Mouse (Mus musculus) T-cell, adult 2 months (primary cell): Measurements from ENCODE around the gene Cacna1c.
A peak's percentile ranks its signal among the peaks of the same experiment; 100 is the strongest.

Source experiments
- DNase-seq: peaks from one replicate; pipeline ENCODE4 v3.0.0; 2022; ENCODE audit warnings: low spot score

The Cacna1c gene

DNA sequence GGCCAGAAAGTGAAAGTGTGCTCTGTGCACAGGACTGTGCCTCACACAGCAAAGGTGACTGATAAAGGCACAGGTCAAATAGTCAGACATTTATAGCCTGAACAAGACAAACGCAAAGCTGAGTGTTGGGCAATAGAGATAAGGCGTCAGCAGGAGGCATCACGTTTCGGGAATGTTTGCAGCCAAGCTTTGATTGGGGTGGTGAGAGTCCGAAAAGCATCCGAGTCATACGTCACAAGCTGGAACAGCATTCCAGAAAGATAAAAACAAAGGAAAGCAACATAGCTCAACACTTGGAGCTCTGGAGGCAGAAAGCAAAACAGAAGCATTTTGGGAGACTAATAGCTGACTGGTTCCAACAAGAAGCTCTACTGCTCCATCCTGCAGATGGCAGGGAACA is 56.7 kb downstream of the Cacna1c start:
- DNase-seq: no peak

DNA sequence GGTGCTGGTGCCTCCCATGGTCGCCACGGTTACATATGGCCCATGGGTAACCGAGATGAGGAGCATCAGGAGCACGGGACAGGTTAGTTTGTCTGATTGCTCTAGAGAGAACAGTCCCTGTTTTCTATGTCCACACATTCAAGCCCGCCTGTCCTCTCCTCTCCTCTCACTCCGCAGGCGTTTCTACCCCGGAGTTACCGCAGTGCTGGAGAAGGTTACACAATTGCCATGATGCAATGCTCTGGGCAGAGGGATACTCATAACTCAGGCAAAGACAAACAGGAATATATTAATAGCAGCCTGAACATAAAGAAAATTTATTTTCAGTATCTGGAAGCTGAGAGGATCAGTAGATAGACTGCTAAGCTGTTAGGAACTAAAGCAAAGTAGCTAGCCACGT is 58.5 kb downstream of the Cacna1c start:
- DNase-seq: no peak

DNA sequence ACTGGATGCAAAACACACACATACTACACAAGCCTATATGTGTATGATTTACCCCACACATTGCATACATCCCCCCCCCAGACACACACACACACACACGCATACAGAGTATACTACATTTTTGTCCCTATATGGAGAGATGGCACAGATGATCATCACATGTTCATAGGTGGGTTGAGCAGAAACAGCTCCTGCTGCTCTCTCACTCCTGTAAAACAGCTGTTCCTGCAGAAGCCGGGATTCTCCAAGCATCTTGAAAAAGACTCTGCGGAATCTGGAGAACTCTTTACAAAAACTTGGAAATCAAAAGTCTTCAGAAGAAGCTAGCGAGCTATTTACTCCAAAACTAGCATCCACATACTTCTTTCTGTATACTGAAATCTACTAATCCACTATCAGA is 63.4 kb downstream of the Cacna1c start:
- no peak for DNase-seq

DNA sequence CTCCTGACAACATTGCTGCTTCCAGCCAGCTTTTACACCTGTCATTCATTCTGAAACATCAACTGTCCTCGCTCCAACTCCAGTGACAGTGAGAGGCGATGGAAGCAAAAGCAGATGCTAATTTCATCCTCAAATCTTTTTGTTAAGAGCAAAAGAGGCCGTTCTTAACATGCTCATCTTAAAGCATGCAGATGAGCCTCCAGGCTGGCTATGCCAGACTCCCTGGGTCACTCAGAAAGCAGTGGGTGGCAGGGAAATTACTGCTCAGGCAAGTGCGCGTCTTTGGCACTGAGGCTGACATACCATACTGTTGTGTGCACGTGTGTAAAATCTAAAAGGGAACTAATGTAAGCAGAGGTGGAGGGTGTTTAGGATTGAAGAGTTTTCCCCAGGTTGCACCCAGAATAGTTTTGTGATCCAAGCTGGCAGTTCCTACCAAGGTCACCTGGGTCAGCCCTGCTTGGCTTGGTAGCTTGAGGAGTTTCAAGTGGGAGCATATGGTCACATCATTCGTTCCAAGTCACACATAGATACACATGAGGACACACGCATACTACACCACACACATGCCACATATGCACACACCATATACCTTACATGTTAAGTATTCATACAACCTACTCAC is 64.0 kb downstream of the Cacna1c start:
- DNase-seq: no peak

DNA sequence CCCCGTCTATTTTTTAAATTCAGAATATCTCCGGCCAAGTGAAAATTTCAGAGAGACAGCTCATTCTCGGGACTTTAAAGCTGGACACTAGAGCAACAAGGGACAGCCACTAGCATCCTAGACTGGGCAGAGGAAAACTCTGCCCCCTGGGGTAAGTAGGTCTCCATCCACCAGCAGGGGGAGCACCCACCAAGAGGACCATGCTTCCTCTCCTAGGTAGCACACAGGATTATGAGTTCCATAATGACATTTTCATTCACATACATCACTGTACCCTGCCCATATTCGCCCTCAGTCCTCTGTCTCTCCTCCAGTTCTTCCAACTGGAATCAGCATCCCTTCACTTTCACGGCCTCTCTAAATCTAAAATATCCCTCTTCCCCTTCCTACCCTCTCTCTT is 66.6 kb downstream of the Cacna1c start:
- DNase-seq: peak; percentile 31

DNA sequence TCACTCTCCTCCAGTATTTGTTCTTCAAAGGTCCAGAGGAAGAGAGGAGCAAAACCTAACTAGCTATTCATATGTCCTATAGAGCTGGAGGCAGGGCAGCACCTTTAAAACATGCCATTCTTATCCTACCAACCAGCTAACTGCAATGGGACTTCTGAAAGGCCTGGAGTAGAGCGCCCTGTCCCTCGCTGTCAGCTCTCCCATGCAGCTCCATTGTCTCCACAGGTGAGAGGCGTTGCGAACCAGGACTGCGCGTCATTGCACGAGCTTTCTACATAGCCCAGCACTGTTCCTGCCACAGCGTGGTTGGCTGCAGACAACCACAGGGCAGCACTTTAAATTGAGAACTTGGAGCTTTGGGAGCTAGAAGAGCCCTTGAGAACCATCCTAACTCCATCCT is 67.7 kb downstream of the Cacna1c start:
- DNase-seq: no peak

DNA sequence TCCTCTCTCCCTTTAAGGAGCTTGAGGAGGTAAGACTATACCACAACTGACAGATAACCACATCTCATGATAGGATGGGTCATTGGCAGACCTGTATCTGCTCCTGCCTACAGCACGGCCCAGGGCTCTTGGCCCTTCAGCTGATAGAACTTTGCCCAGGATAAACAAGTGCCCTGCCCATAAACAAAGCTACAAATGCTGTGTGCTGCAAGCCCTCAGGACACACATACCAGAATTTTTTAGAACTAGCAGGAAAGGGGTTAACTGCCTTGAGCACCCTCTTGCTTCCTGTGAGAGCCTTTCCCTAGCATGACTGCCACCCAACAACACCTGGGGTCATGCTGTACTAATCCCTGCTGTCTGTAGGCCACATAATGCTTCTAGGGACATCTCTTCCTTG is 68.1 kb downstream of the Cacna1c start:
- DNase-seq: no peak

DNA sequence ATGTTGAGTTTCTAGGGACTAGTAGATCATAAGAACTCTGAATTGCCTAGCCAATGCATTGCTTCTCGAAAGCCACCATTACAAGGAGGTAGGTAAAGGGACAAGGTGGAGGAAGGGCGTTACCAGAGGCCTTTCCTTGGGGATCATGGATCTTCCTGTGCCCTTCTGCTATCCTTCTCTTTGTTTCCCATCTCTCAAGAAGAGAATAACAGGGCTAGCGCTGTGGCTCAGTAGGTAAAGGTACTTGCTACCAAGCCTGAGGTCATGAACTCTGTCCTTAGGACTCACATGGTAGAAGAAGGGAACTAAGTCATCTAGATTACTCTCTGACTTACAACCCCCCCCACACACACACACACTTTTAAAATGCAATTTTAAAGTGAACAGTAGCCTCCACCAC is 69.2 kb downstream of the Cacna1c start:
- no peak for DNase-seq

DNA sequence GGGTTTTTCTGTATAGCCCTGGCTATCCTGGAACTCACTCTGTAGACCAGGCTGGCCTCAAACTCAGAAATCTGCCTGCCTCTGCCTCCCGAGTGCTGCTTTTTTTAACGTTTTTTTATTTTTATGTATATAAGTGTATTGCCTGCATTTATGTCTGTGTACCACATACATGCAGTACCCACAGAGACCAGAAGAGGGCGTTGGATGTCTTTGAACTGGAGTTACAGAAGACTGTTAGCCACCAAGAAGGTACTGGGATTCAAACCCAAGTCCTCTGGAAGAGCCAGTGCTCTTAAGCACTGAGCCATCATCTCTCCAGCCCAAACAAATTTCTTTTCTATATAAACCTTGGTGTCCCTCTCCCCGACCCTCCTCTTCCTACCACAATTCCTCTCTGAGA is 77.8 kb downstream of the Cacna1c start:
- DNase-seq: no peak

DNA sequence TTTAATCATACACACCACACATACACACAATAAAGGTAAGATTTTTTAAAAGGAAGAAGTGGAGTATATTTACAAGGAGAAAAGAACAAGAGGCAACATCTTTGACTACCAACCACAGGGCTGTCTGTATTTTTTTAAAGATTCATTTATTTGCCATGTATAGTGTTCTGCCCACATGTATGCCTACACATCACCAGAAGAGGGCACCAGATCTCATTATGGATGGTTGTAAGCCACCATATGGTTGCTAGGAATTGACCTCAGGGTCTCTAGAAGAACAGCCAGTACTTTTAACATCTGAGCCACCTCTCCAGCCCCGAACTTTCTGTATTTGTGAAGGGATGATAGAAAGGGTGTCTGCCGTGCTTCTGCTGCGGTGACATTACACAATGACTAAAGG is 79.9 kb downstream of the Cacna1c start:
- no peak for DNase-seq

DNA sequence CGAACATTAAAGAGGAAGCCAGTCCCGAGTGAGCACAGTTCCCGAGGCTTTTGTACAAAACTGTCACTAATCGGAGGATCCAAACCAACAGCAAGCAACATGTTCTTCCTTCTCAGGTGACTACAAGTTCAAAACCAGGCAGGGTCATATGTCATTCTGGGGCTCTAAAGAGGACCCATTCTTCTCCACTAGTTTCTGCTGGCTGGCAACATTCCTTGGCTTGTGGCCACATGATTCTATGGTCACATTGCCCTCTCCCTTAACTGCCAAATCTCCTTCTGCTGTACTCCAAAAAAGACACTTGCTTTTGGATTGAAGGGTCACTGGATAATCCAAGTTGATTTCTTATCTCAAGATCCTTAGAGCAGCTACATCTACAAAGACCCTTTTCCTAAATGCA is 82.9 kb downstream of the Cacna1c start:
- DNase-seq: no peak

DNA sequence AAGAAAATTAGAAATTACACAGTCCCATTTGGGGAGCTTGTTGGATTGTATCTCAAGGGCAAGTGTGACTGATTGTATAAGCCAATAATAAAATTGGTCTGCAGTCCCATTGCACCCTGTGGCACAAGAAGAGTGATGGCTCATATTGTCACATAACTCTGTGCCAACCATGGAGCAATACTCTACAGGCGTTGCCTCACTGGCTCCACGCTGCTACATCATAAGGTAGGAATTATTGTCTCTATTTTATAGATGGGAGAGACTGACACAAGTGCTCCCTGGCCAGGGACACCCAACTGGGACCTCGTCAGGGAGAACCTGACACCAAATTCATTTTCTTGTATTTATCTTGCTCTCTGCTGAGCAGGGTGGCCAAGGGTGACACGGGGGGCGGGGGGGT is 85.8 kb downstream of the Cacna1c start:
- no peak for DNase-seq

DNA sequence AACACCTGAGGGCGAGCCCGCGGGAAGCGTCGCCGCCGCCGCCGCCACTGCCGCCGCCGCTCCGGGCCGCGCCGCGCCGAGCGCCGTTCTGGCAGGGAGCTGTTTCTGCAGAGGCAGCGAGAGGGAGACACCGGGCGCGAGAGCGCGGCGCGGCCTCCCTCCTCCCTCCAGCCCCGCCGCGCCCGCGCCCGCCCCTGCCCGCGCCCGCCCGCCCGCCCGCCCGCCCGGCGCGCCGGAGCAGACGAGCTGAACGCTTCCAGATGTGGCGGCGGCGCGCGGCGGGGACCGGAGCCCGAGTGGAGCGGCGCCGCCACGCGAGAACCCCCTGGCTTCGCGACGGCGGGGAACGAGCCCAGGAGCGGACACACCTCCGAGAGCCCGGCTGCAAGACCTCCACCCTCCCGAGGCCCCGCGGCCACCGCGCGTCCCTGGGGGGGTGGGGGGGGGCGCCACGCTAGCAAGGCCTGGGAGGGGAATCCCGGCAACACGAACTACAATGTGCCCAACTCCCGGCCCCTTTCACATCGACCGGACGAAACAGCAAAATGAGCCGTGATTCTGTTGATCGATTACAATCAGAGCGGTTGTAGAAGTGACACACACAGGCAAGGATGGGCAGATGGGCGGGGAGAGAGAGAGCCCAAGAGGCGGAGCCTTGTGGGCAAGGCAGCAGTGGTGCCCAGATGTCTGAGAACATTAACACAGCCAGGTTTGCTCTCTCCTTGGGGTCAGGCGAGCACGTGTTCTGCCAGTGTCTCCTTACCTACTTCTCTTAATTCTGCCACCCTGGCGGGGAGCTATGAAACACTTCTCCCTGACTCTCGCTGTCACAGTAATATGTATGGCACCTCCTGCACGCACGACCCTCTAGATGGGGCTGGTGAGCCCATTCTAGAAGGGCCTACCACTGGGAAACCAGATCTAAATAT is 87.5 kb downstream of the Cacna1c start:
- DNase-seq: peak; percentile 35

DNA sequence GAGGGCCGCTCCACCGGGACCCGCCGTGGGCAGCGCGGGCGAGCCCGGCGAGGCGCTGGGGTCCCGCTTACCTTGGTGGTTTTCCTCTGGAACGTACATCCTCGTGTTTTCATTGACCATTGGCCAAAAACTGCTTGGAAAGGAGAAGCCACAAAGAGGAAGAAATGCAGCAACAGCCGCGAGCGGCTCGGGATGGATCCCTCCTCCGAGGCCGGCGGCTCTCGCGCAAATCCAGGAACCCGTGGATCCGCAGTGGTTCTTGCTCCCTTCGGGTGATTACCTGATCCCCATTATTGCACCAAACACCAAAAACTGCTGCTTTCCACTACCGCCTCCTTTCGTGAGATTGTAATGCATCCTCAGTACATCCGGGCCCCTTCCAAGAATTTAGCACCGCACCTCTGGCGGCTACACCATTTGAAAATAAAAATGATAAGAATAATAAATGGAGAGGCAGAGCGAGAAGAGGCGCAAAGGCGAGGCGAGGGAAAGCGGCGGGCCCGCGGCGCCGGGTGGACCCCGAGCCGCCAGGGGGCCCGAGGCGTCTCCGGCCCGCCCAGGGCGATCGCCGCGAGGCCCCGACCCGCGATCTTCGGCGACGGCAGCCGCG is 88.3 kb downstream of the Cacna1c start:
- no peak for DNase-seq

DNA sequence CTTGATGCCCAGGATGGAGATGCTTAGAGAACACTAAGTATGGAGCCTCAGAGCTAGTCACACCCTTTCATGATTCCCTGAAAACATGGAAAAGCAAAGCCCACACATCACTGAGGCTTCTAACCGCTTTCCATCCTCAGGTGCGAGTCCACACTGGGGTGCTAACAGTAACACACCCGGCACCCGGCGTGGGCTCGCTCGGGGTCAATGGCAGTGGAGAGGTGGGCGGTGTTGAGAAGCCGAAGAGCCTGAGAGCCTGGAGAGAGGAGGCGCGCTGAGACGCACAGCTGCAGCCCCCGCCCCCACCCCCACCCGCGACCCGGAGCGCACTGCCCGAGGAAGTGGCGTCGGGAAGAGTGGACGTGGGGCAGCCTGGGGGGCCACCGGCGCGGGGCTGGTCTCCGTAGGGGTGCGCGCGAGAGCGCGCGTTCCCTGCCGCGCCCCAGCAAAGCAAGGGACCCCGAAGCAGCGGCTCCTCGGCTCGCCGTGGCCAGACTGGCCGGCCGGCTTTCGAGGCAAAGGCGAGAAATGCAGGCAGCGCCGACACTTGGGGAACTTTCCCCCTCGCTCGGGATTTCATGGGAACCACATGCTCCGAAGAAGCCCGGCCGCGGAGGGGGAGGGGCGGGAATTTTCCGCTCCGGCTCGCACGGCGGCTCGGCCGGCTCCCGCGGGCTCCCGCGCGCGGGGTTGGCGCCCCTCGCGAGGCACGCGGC is 88.9 kb downstream of the Cacna1c start:
- no peak for DNase-seq

DNA sequence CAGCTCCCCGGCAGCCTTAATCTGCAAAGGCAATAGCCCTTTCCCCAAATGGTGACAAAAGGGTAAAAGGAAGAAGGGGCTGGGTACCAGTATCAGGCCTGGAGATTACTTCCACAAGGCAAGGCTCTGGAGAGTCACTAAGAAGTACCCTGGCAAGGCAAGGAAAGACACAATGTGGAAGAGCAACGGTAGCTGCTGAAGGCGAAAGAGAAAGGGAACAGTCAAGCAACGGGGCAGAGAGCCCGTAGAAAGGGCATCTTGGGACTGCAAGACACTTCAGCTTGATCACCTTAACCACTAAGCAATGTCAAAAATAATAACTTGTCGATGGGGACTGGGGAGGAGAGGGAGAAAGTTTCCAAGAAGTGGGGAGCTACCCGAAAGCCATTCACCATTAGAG is 89.5 kb downstream of the Cacna1c start:
- DNase-seq: no peak

DNA sequence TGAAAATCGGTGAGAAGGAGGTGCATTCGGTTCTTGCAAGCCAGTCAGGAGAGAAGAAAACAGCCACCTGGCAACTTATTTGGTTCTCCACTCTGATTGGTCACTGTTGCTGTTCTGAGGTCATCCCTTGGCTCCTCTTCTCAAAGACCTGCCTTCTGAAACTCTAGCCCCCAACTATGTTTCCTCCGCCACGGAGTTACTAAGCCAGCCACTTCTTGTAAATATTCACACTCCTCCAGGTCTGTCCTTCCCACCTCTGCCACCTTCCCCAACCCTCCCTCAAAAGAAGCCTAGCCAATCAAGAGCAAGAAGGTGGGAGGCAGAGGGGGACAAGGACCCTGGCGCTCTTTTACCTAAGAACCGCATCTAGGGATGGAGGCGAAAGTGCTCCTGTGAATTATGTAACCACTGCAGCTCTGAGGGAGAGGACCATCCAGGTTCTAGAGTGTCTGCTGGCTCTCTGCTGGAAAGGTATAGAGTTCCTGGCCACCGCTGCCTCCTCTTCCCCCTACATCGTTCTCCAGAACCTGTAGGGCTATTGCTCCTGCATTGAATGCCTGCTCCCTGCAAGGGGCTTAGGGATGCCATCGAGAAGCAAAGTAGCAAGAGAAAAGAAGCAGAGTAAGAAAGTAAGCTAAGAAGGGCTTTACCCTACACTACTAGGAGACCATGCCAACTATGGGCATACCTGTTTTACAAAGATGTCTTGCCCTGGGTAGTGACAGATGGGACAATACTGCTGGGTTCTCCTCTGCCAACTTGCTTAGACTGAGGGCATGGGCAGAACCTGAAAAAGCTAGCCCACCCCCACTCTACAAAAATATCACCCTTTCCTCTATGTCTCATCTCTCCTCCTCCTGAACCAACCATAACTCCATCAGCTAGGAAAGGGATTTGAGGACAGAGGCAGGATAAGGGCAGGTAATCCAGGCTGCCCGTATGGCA is 90.3 kb downstream of the Cacna1c start:
- DNase-seq: no peak

DNA sequence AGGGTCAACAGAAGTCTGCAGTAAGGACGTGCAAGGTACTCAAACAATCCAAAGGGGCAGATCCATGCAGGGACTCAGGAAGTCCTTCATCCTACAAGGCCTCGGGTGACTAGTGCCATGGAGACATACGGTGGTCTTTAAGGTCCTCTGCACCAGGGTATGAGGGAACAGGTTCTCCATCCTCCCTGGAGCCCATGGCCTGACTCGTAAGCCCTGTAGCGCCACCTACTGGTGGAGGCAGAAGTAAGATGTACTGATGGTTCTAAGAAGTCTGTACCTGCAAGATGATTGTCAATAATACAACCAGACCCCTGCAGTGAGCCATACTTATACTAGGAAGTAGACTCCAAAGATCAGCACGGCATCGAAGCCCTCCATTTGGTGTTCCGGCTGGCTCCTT is 92.0 kb downstream of the Cacna1c start:
- DNase-seq: peak; percentile 5

DNA sequence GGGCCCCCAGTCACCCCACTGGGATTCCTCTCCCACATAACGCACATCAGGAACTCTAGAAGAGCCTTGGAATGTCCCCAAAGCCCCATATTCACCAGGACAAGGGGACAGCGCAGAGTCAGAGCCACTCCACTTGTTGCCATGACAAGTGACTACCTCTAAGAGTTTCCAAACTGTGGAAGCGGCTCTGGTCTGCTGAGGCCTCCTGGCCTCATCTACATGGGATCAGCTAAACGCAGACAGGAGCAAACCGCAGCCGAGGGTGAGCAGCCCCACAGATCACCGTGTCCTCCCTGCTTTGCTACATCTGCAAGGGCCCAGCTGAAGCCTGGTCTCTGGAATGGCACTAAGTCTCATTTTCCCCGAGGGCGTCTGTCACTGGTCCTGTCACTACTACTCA is 93.3 kb downstream of the Cacna1c start:
- no peak for DNase-seq

DNA sequence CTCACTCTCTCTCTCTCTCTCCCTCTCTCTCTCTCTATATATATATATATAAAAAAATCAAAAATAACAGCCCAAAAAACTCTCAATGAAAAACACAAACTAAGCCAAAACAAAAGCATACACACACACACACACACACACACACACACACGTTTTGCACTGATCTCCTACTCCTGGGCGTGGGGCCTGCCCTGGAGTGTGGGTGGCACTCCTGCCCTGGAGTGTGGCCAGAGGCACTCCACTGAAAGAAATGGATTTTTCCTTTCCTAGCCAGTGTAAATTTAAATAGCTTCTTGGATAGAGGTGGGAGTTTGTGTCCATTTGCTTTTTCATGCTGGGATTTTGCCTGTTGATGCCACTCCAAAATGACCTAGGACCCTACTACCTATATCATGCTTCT is 96.9 kb downstream of the Cacna1c start:
- no peak for DNase-seq

DNA sequence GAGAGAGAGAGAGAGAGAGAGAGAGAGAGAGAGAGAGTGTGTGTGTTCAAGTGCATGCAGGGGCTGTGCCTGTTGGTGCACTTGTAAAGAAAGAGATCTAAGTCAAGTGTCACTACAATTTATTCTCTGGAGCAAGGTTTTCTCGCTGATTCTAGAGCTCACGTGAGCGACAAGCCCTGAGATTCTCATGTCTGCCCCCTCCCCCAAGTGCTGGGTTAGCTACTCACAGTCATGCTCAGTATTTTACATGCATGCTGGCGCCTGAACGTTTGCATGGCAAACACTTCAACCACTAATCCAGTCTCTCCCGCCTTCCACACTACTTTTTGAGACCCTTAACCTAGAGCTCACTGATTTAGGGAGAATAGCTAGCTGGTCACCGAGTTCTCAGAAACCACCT is 99.7 kb downstream of the Cacna1c start:
- no peak for DNase-seq

DNA sequence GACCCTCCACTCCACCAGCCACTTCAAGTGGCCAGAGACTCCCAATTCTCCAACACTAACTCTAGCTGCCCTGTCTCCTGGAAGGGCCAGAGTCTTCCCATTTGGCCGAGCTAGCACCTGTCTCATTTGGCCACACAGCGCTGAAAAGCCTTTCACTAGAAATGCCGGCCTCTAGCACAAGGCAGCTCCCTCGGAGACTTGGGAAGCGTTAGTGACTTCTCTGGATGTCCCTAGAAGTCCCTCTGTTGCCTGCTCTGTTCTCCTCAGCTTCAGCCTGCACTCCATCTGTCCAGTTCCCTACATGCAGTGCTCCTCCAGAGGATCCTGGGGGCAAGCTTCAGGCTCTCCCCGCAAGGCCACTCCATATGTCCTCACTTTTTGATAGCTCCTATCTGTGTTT is 101.1 kb downstream of the Cacna1c start:
- no peak for DNase-seq
